Mouse (Mus musculus) thymus, postnatal 0 days (tissue): ENCODE measurements around the gene Trip10. TPM values are rescaled to one million over a fixed set of nuclear protein-coding genes. Genes with fewer than 3 reads are reported as not detected.
A peak's percentile ranks its signal among the peaks of the same experiment; 100 is the strongest.

Experiments used
- DNase-seq: peaks from one replicate; pipeline ENCODE4 v3.0.0-alpha.2; 2015; ENCODE audit warnings: low spot score
- polyA plus RNA-seq: library from polyadenylated mRNA; unstranded; fragments of >200 nt; fragmentation: Nextera tagmentation; extraction: Ambion mirVana; gene quantifications from 2 replicates; pipeline ENCODE4 v1.2.1, GENCODE M21; 2015

Gene Trip10
- polyA plus RNA-seq: 15.7 and 18.2 TPM in 2 replicates

DNA sequence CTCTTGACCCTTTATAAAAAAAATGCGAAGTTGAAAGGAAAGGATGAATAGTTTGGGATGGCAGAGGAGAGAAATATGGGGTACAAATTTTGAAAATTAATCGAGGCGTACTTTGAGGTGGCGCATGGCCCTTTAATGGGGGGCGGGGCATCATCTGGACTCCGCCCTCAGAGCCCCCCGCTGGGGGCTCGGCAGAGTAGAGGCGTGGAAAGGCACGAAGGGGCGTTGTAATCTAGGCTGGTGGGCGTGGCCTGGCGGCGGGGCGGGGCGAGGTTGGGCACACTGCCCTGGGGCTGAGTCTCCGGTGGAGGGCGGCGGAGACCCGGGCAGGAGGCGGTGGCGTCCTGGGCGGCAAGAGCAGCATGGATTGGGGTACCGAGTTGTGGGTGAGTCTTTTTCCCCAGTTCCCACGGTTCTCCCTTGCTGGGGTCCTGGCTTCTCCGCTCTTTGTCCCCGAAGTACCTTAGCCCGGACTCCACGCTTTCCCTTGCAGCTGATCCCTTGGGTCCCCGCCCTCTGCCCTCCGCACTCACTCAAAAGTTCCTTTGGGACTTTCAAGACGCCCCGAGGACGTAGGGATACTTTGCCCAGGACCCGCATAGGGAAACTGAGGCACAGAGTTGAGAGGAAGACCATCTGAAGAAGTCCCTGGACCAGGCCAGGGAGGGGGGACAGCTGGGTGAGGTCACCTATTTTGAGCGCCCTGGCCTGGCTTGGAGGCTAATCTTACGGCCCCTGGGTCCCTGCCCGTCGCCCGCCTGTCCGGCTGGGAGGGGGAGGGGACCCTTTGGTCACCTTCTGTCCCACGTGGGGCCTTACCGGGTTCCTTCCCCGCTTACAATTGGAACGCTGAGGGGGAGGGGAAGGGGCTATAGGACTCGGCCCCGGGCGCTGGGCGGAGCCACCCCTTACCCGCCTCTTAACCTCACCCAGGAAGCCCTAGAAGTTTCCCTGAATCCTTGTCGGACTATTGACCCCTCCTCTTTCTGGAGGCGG is at the start of gene Trip10:
Gene Trip10 (plus strand): TSS at position 270 of the 996 bp plus-strand sequence.
- DNase-seq: peak; percentile 95

DNA sequence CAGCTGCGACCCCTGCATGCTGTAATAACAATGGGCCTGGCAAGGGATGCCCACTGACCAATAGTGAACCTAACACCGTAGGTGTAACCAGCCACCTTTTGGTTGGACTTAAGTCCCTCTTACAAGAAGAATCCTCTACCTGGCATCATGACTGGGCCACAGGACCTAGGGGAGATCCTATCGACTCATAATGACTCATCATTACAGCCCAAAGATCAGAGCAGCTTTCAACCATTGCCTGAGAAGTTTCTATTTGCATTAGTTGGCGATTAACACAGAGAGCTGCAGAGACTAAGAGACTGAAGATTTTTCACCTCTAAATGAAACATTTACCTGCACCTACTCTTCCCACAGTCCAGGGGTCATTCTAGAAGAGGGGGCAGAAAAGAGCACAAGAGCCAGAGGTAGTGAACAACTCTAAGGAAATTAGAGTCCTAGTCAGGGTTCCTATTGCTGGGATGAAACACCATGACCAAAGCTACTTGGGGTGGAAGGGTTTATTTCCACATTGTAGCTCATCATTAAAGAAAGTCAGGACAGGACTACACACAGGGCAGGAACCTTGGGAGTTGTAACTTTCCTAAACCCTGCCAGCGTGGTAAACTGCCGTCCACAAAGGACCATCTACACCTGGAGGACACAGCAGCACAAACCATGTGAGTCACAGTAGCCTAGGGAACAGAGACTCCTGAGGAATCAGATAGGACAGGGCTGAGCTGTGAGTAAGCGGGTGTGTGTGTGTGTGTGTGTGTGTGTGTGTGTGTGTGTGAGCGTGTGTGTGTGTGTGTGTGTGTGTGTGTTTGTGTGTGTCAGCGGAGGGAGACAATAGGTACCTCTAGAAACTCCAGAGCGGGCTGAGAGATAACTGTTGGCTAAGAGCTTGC is 47.2 kb upstream of the Trip10 start:
- no peak for DNase-seq

DNA sequence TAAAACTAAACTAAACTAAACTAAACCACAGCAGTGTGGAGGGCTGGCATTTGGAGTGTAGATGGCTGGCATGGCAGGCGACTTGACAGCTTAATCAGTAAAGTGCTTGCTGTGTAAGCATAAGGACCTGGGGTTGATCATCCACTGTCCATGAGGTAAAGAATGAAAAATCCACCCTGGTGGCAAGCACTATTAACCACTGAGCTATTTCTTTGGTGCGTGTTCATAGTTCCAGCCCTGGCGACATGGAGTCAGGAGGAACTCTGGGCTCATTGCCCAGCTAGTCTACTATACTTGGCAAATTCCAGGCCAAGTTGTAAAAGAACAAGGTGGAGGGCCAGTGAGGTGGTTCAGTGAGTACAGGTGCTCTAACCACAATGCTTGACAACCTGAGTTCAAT is 41.3 kb upstream of the Trip10 start:
- no peak for DNase-seq

- DNase-seq: peak; percentile 68
These were observed 39.9 kb upstream of the Trip10 start for GRCm38 (mm10) chr17:57209330-57209729.

DNA sequence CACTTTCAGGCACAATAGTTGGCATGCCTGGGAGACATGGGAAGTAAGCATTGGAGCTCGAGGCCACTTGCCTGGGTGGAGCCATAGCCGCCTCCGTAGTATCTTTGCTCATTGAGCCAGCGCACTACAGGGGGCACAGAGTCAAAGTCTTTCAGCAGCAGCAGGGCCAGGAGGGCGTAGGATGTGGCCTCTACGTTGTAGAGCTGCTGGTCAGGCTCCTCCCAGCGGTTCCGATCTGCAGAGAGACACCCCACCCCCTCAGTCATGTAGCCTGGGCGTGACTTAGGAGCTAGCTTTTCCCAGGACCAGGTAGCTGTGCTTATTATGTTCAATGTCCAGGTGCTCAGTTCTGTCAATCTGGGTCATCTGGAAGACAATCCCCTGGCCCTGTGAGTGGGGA is 37.8 kb upstream of the Trip10 start:
- no peak for DNase-seq

- peak; percentile 31 for DNase-seq
These were observed 34.4 kb upstream of the Trip10 start for GRCm38 (mm10) chr17:57214676-57215387.

- no peak for DNase-seq
These were observed 30.8 kb upstream of the Trip10 start for GRCm38 (mm10) chr17:57218335-57218900.

GRCm38 (mm10) chr17:57219167-57219883 is 29.9 kb upstream of the Trip10 start:
- peak; percentile 70 for DNase-seq

DNA sequence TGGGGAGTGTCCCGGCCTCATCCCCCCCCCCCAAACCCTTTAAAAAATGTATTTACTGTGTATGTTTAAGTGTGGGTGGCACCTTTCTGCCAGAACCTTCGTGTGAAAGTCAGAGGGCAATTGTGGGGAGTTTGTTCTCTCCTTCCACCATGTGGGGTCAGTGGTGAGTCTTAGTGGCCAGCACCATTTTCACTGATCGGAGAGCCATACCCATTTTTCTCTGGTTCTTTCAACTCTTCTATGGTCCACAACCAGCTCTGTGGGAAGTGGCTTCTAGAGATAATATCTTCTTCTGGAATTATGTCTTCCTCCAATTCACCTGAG is 29.4 kb upstream of the Trip10 start:
- DNase-seq: peak; percentile 40

DNA sequence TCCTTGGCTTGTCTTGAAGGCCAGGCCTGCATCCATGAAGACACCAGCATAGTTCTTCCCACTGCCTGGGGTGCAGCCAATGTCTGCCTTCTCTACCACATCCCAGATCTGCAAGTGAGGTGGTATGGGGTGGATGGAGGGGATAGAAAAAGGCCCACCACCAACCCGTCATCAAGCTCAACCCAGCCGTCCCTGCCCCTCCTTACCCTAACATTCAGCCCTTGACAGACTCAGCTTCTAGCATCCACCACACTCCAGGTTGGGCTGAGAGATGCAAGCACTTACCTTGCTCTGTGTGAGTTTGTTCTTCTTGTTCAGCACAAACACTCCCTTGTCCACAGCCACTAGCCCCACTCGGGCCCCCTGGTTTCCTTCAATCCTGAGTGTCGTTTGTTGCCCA is 27.3 kb upstream of the Trip10 start:
- no peak for DNase-seq

GRCm38 (mm10) chr17:57223313-57223712 is 25.9 kb upstream of the Trip10 start:
- no peak for DNase-seq

- DNase-seq: no peak
These were observed 21.8 kb upstream of the Trip10 start for GRCm38 (mm10) chr17:57227468-57227867.

GRCm38 (mm10) chr17:57228014-57228413 is 21.2 kb upstream of the Trip10 start, which contains the start of gene C3:
C3 (minus strand) TSS chr17:57228136.
- DNase-seq: no peak

- DNase-seq: no peak
These were observed 20.4 kb upstream of the Trip10 start for GRCm38 (mm10) chr17:57228873-57229272.

GRCm38 (mm10) chr17:57229851-57230727 is 19.2 kb upstream of the Trip10 start:
- no peak for DNase-seq

DNA sequence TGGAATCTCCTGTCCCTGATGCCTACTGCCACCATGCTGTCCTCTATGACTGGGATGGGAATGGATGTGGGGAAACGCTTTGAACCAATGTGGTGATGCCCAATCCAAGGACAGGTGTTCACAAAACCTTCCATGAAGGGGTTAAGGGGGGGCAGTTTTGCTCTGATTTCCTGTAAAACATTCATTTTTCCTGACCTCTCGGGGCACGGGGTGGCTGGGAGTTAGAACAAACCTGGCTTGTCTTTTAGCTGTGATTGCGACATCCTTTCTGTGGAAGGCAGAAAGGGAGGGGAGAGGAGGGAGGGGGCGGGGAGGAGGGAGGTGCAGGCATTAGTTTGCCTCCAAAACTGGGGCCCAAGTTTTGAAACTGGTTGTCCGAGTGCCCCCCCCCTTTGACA is 18.5 kb upstream of the Trip10 start:
- DNase-seq: no peak

DNA sequence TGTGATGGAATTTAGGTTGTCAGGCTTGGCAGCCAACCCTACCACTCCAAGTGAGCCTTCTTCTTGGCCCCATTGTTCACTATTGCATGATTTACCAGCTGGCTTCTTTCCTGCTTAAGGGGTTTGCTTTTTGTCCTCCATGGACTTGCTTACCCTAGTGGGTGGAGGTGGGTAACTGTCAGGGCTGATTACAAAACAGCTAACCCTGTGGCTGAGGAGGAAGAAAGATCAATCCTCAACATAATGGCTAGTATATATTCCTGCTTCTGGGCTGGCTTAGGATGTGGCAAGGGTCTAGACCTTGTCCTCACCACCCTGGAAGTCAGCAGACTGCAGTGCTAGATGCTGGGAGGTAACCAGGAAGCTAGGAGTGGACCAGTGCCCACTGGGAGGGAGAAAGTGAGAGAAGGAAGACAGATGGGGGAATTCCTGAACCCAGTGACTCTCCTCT is 17.9 kb upstream of the Trip10 start:
- no peak for DNase-seq

DNA sequence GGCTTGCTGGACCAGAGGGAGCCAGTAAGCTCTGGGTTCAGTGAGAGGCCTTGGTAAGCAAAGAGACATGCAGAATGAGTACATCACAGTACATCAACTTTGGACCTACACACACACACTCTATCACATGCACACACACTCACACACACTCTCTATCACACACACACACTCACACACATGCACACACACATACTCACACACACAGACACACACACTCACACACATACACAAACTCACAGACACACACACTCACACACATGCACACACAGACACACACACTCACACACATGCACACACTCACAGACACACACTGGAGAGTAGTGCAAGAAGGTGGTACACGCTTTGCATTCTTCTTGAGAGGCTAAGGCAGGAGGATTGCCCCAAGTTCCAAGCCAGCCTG is 17.1 kb upstream of the Trip10 start:
- DNase-seq: no peak

DNA sequence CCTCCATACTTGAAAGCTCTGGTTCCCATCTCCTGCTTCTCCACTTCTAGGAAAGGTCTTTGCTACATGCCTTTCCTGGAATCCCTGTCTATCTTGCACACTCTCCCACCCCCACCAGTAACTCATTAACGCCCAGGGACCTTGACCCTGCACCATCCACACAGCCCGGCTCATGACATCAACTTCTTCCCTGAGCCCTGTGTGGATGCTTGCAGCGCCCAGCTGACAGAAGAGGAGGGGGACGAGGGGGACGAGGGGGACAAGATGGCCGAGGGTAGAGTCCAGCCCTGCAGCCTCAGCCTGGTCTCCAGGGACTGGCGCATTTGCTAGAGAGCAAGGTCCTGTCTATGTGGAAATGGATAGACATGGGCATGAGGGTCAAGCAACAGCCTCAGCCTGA is 16.2 kb upstream of the Trip10 start:
- DNase-seq: no peak
